Mouse (Mus musculus): ENCODE results near the gene Rbmx2. TPM values are rescaled to one million over a fixed set of nuclear protein-coding genes. Genes with fewer than 3 reads are reported as not detected.

The Rbmx2 gene
- total and polyA plus RNA-seq, 2 experiments from 2014 or later, result 9.7 to 9.9 TPM

DNA sequence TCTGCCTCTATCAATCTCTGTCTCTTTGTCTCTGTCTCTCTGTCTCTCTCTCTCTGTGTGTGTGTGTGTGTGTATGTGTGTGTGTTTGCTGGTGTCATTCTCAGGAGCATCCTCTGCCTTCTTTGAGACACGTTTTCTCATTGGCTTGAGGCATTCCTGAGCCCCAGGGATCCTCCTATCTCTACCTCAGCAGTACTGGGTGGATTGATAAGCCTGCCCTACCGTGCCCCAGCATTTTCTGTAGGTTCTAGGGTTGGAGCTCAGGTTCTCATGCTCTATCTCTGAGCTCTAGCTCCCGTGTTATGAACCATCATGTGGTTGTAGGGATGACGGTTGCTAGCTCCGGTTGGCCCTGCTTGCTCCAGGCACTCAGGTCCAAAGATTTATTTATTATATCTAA, 10.9 kb upstream of the Rbmx2 start:
- Histone ChIP-seq H3K36me3 (replicated peaks; ENCODE audit: control insufficient read depth, insufficient read depth, low read length) (no peaks in the 10 kb centered on the region), H3K4me1 (ENCODE audit: control insufficient read depth, insufficient read depth) (no peaks in the 10 kb centered on the region), H3K27me3 (ENCODE audit: control insufficient read depth, insufficient read depth, low read length) (no peaks in the 10 kb centered on the region), H3K9ac (replicated peaks; ENCODE audit: low read depth, low read length) (no peak overlapping the region), H3K27ac (ENCODE audit: low read depth) (no peak overlapping the region), H3K4me2 (ENCODE audit: low read depth, low read length) (no peak overlapping the region), H3K4me3 (ENCODE audit: low read depth, low read length) (no peak overlapping the region), H3K9me3 (replicated peaks; ENCODE audit: control insufficient read depth, low read length) (no peaks in the 10 kb centered on the region)
- no peak for ATAC-seq (ENCODE audit: insufficient read depth, low read depth)
- DNase-seq (ENCODE audit: low spot score), result no peak
- WGBS, result 57% methylated on average over 5 of the region's 5 CpGs
- TF ChIP-seq EP300 (IDR thresholded peaks at IDR 0.05; ENCODE audit: low read depth), result no peak

DNA sequence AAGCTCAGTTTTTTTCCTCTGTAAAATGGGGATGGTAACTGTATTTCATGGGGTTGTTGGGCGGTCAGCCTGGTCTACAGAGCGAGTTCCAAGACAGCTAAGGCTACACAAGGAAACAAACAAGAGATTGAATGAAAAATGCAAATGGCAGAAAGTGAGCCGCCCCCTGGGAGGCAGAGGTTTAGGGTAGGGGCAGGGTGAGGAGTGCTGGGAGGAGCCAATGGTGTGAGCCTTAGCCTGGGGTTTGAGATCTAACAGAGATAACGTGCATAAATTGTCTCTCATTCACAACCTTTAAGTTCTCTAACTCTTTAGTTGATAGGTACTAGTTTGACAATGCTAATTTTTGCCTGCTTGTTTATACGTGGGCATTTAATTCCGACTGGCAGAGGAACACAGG, 344 bp upstream of the Rbmx2 start:
- DNase-seq (ENCODE audit: low spot score) (no peak), ATAC-seq (ENCODE audit: insufficient read depth, low read depth) (no peak)
- H3K4me2 ChIP-seq (ENCODE audit: low read depth, low read length), result peak overlapping the region; percentile 66
- H3K4me1 ChIP-seq (ENCODE audit: control insufficient read depth, insufficient read depth), result no peaks in the 10 kb centered on the region
- peak overlapping the region; percentile 72 for H3K4me3 ChIP-seq (ENCODE audit: low read depth, low read length)
- 19% methylated on average over 6 of the region's 6 CpGs for WGBS
- H3K9ac ChIP-seq (replicated peaks; ENCODE audit: low read depth, low read length), result no peak overlapping the region
- H3K27ac ChIP-seq (ENCODE audit: low read depth), result no peak overlapping the region
- TF ChIP-seq CTCF (IDR thresholded peaks at IDR 0.05; ENCODE audit: low read depth), result no peak
- no peak for TF ChIP-seq EP300 (IDR thresholded peaks at IDR 0.05; ENCODE audit: low read depth)
- no peaks in the 10 kb centered on the region for H3K36me3 ChIP-seq (replicated peaks; ENCODE audit: control insufficient read depth, insufficient read depth, low read length)
- H3K27me3 ChIP-seq (ENCODE audit: control insufficient read depth, insufficient read depth, low read length), result no peaks in the 10 kb centered on the region
- no peaks in the 10 kb centered on the region for H3K9me3 ChIP-seq (replicated peaks; ENCODE audit: control insufficient read depth, low read length)

DNA sequence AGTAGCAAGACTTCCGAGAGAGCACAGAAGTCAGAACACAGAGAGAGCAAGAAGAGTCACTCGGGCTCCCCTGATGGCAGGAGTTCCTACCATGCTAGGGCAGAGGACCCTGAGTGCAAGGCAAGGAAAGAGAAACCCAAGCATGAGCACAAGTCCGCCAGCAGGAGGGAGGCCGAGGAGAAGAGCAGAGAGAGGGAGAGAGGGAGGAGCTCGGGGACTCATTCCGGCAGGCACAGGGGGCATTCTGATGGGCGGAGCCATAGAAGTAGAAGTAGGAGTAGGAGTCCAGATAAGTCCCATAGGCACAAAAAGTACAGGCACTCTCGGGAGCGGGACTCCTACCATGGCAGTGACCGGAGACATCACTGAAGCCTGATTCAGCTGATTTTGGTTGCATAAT, 14.9 kb downstream of the Rbmx2 start:
- Histone ChIP-seq H3K4me2 (ENCODE audit: low read depth, low read length) (no peak overlapping the region), H3K9me3 (replicated peaks; ENCODE audit: control insufficient read depth, low read length) (no peaks in the 10 kb centered on the region), H3K4me1 (ENCODE audit: control insufficient read depth, insufficient read depth) (no peaks in the 10 kb centered on the region), H3K36me3 (replicated peaks; ENCODE audit: control insufficient read depth, insufficient read depth, low read length) (peaks cover 15% of the 10 kb centered on the region; the same call in 1 of the 2 replicates), H3K27ac (ENCODE audit: low read depth) (no peak overlapping the region), H3K9ac (replicated peaks; ENCODE audit: low read depth, low read length) (no peak overlapping the region), H3K27me3 (ENCODE audit: control insufficient read depth, insufficient read depth, low read length) (no peaks in the 10 kb centered on the region), H3K4me3 (ENCODE audit: low read depth, low read length) (no peak overlapping the region)
- TF ChIP-seq EP300 (IDR thresholded peaks at IDR 0.05; ENCODE audit: low read depth) (no peak), CTCF (IDR thresholded peaks at IDR 0.05; ENCODE audit: low read depth) (no peak)
- WGBS, result 73% methylated on average over 10 of the region's 10 CpGs
- ATAC-seq (ENCODE audit: insufficient read depth, low read depth), result no peak
- DNase-seq (ENCODE audit: low spot score), result no peak

DNA sequence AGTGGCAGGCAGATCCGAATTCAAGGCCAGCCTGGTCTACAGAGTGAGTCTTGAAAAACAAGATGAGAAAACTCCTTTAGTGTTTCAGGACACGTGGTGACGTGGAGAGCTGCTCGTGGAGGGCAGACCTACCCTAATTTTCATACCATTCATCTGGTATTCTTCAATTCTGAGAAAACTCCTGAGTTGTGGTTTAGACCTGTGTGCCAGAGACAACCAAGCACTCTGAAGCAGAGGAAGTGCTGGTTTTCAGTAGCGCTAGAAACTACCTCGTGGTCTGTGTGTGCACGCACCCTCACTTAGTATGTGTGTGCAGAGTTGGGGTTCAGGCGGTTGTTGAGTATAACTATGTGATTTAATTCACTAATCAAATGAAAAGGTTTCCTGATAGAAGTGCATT, 18.0 kb downstream of the Rbmx2 start:
- no peak overlapping the region for H3K4me3 ChIP-seq (ENCODE audit: low read depth, low read length)
- no peak overlapping the region for H3K27ac ChIP-seq (ENCODE audit: low read depth)
- H3K9ac ChIP-seq (replicated peaks; ENCODE audit: low read depth, low read length), result no peak overlapping the region
- no peak for TF ChIP-seq EP300 (IDR thresholded peaks at IDR 0.05; ENCODE audit: low read depth)
- TF ChIP-seq CTCF (IDR thresholded peaks at IDR 0.05; ENCODE audit: low read depth), result no peak
- no peaks in the 10 kb centered on the region for H3K27me3 ChIP-seq (ENCODE audit: control insufficient read depth, insufficient read depth, low read length)
- peaks cover 15% of the 10 kb centered on the region; the same call in 1 of the 2 replicates for H3K36me3 ChIP-seq (replicated peaks; ENCODE audit: control insufficient read depth, insufficient read depth, low read length)
- 85% methylated on average over 8 of the region's 8 CpGs for WGBS
- no peak for ATAC-seq (ENCODE audit: insufficient read depth, low read depth)
- no peaks in the 10 kb centered on the region for H3K4me1 ChIP-seq (ENCODE audit: control insufficient read depth, insufficient read depth)
- H3K9me3 ChIP-seq (replicated peaks; ENCODE audit: control insufficient read depth, low read length), result no peaks in the 10 kb centered on the region
- no peak overlapping the region for H3K4me2 ChIP-seq (ENCODE audit: low read depth, low read length)
- no peak for DNase-seq (ENCODE audit: low spot score)

DNA sequence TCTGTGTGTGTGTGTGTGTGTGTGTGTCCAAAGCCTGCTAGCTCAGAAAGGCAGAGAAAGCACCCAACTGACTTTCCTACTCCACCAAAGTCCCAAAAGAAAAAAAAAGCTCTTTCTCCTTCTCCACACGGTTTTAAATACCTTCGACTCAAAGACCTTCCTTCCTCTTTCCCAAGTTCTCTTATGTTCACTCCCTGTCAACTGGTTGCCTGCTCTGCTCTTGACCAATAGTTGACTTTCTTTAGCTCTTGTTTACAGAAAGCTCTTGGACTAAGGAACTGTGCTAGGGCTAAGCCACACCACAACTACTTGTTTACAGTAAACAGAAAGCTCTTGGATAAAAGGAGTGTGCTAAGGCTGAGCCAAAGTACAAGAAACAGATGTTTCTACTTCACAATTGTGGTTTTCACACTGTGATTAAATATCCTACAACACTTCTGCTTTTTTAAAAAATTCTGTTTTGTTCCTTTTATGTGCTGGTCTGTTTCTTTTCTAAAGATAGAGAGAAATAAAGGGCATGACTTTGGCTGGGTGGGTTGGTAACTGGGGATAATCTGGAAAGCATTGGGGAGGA, 60.0 kb downstream of the Rbmx2 start:
- no peak overlapping the region for H3K4me2 ChIP-seq (ENCODE audit: low read depth, low read length)
- H3K4me3 ChIP-seq (ENCODE audit: low read depth, low read length), result no peak overlapping the region
- no peaks in the 10 kb centered on the region for H3K4me1 ChIP-seq (ENCODE audit: control insufficient read depth, insufficient read depth)
- H3K9me3 ChIP-seq (replicated peaks; ENCODE audit: control insufficient read depth, low read length), result no peaks in the 10 kb centered on the region
- DNase-seq (ENCODE audit: low spot score) (no peak), ATAC-seq (ENCODE audit: insufficient read depth, low read depth) (no peak)
- TF ChIP-seq CTCF (IDR thresholded peaks at IDR 0.05; ENCODE audit: low read depth), result no peak
- no peak for TF ChIP-seq EP300 (IDR thresholded peaks at IDR 0.05; ENCODE audit: low read depth)
- H3K9ac ChIP-seq (replicated peaks; ENCODE audit: low read depth, low read length), result no peak overlapping the region
- H3K27me3 ChIP-seq (ENCODE audit: control insufficient read depth, insufficient read depth, low read length), result no peaks in the 10 kb centered on the region
- 57% methylated on average over 2 of the region's 2 CpGs for WGBS
- no peaks in the 10 kb centered on the region for H3K36me3 ChIP-seq (replicated peaks; ENCODE audit: control insufficient read depth, insufficient read depth, low read length)
- no peak overlapping the region for H3K27ac ChIP-seq (ENCODE audit: low read depth)

Other genes with a start within 250 kb of the Rbmx2 start
- gene Elf4, start 231.9 kb upstream of the Rbmx2 start, total RNA-seq (2014; rRNA removed; ENCODE audit: low replicate concordance), result 12.3 and 13.0 TPM in 2 replicates
- 4.1 and 4.6 TPM in 2 replicates for gene Elf4, start 231.9 kb upstream of the Rbmx2 start, polyA plus RNA-seq (2015; fragmentation: Nextera tagmentation; extraction: Ambion mirVana)
- 19.2 and 47.7 TPM in 2 replicates for gene Aifm1, start 181.4 kb upstream of the Rbmx2 start, total RNA-seq (2014; rRNA removed; ENCODE audit: low replicate concordance)
- 120 and 127 TPM in 2 replicates for gene Aifm1, start 181.4 kb upstream of the Rbmx2 start, polyA plus RNA-seq (2015; fragmentation: Nextera tagmentation; extraction: Ambion mirVana)
- 2.7 and 5.6 TPM in 2 replicates for gene Rab33a, start 175.7 kb upstream of the Rbmx2 start, total RNA-seq (2014; rRNA removed; ENCODE audit: low replicate concordance)
- 4.3 and 4.4 TPM in 2 replicates for gene Rab33a, start 175.7 kb upstream of the Rbmx2 start, polyA plus RNA-seq (2015; fragmentation: Nextera tagmentation; extraction: Ambion mirVana)
- gene Zfp280c, start 100.5 kb upstream of the Rbmx2 start, total RNA-seq (2014; rRNA removed; ENCODE audit: low replicate concordance), result 17.3 and 18.6 TPM in 2 replicates
- gene Zfp280c, start 100.5 kb upstream of the Rbmx2 start, polyA plus RNA-seq (2015; fragmentation: Nextera tagmentation; extraction: Ambion mirVana), result 3.6 and 4.8 TPM in 2 replicates
- gene Slc25a14, start 71.6 kb upstream of the Rbmx2 start, total RNA-seq (2014; rRNA removed; ENCODE audit: low replicate concordance), result 2.5 TPM in 1 of 2 replicates, not detected in the other
- gene Slc25a14, start 71.6 kb upstream of the Rbmx2 start, polyA plus RNA-seq (2015; fragmentation: Nextera tagmentation; extraction: Ambion mirVana), result 5.5 and 5.7 TPM in 2 replicates
- gene Gpr119, start 20.5 kb upstream of the Rbmx2 start, total RNA-seq (2014; rRNA removed; ENCODE audit: low replicate concordance), result not detected in 2 replicates
- gene Gpr119, start 20.5 kb upstream of the Rbmx2 start, polyA plus RNA-seq (2015; fragmentation: Nextera tagmentation; extraction: Ambion mirVana), result not detected in 2 replicates
- not detected in 2 replicates for gene Gm595, start 182.7 kb downstream of the Rbmx2 start, total RNA-seq (2014; rRNA removed; ENCODE audit: low replicate concordance)
- gene Gm595, start 182.7 kb downstream of the Rbmx2 start, polyA plus RNA-seq (2015; fragmentation: Nextera tagmentation; extraction: Ambion mirVana), result not detected in 2 replicates